Mouse (Mus musculus) ES-CJ7 (cell line): Measurements from ENCODE around the gene Usp32.

Experiments used
- DNase-seq: peaks from one replicate; pipeline ENCODE4 v3.0.0; 2011; ENCODE audit warnings: low read depth, low spot score

Usp32 gene

GRCm38 (mm10) chr11:85123267-85123992, 16.5 kb downstream of the Usp32 start:
- no peak for DNase-seq

GRCm38 (mm10) chr11:85122073-85122472, 17.9 kb downstream of the Usp32 start:
- no peak for DNase-seq

GRCm38 (mm10) chr11:85117160-85117559, 22.8 kb downstream of the Usp32 start:
- DNase-seq, result no peak

- no peak for DNase-seq
These were observed 23.7 kb downstream of the Usp32 start for GRCm38 (mm10) chr11:85116084-85116844.

- no peak for DNase-seq
These were observed 30.0 kb downstream of the Usp32 start for GRCm38 (mm10) chr11:85109957-85110356.

GRCm38 (mm10) chr11:85107217-85107616, 32.7 kb downstream of the Usp32 start:
- DNase-seq, result no peak

GRCm38 (mm10) chr11:85105836-85106235, 34.1 kb downstream of the Usp32 start:
- no peak for DNase-seq

GRCm38 (mm10) chr11:85103763-85104162, 36.2 kb downstream of the Usp32 start:
- no peak for DNase-seq

GRCm38 (mm10) chr11:85095116-85095515, 44.8 kb downstream of the Usp32 start:
- DNase-seq, result no peak

GRCm38 (mm10) chr11:85086253-85086652, 53.7 kb downstream of the Usp32 start:
- DNase-seq, result no peak

- no peak for DNase-seq
These were observed 72.1 kb downstream of the Usp32 start for GRCm38 (mm10) chr11:85067871-85068270.

- no peak for DNase-seq
These were observed 81.4 kb downstream of the Usp32 start for GRCm38 (mm10) chr11:85058562-85058961.

GRCm38 (mm10) chr11:85057544-85057943, 82.4 kb downstream of the Usp32 start:
- DNase-seq, result no peak

GRCm38 (mm10) chr11:85056901-85057300, 83.1 kb downstream of the Usp32 start:
- DNase-seq, result no peak

- DNase-seq, result no peak
These were observed 84.4 kb downstream of the Usp32 start for GRCm38 (mm10) chr11:85055561-85055960.

- DNase-seq, result no peak
These were observed 100.7 kb downstream of the Usp32 start for GRCm38 (mm10) chr11:85039256-85039655.

GRCm38 (mm10) chr11:85013121-85013520, 126.8 kb downstream of the Usp32 start:
- peak; percentile 12 for DNase-seq

GRCm38 (mm10) chr11:85003566-85003965, 136.4 kb downstream of the Usp32 start:
- DNase-seq, result no peak

GRCm38 (mm10) chr11:84995241-84995640, 144.7 kb downstream of the Usp32 start:
- no peak for DNase-seq

- DNase-seq, result no peak
These were observed 147.0 kb downstream of the Usp32 start for GRCm38 (mm10) chr11:84992996-84993395.

- no peak for DNase-seq
These were observed 151.5 kb downstream of the Usp32 start for GRCm38 (mm10) chr11:84988341-84988919.

GRCm38 (mm10) chr11:84985421-84985820, 154.5 kb downstream of the Usp32 start:
- no peak for DNase-seq

GRCm38 (mm10) chr11:84980697-84981096, 159.3 kb downstream of the Usp32 start:
- no peak for DNase-seq
